Mouse (Mus musculus) ES-CJ7 (cell line): Measurements from ENCODE around the gene 0610010F05Rik.
"Not testable (repeated sequence)": the region's sequence is repeated elsewhere in the genome, so short reads cannot be mapped to it uniquely, and the experiment has no call there.

Experiments used
- DNase-seq: peaks from one replicate; pipeline ENCODE4 v3.0.0; 2011; ENCODE audit warnings: low read depth, low spot score

Gene 0610010F05Rik

GRCm38 (mm10) chr11:23632945-23633878 is at the start of gene 0610010F05Rik:
Gene 0610010F05Rik, minus strand, starts transcription at chr11:23633639.
- peak; percentile 91 for DNase-seq

GRCm38 (mm10) chr11:23682561-23682960 is 49.1 kb upstream of the 0610010F05Rik start:
- no peak for DNase-seq

GRCm38 (mm10) chr11:23680435-23680950 is 47.1 kb upstream of the 0610010F05Rik start:
- DNase-seq: no peak

GRCm38 (mm10) chr11:23679044-23679642 is 45.7 kb upstream of the 0610010F05Rik start:
- peak; percentile 74 for DNase-seq

- DNase-seq: no peak
Measured at GRCm38 (mm10) chr11:23676100-23676499, 42.7 kb upstream of the 0610010F05Rik start.

GRCm38 (mm10) chr11:23672256-23672749 is 38.9 kb upstream of the 0610010F05Rik start:
- no peak for DNase-seq

GRCm38 (mm10) chr11:23667128-23667527 is 33.7 kb upstream of the 0610010F05Rik start:
- DNase-seq: no peak

GRCm38 (mm10) chr11:23666526-23666925 is 33.1 kb upstream of the 0610010F05Rik start:
- DNase-seq: no peak

- DNase-seq: peak; percentile 97
Measured at GRCm38 (mm10) chr11:23665798-23666501, 32.5 kb upstream of the 0610010F05Rik start, which contains the start of gene Pex13. Gene Pex13, minus strand, starts transcription at chr11:23665959.

- no peak for DNase-seq
Measured at GRCm38 (mm10) chr11:23665311-23665786, 31.9 kb upstream of the 0610010F05Rik start, which contains the start of gene Pus10. Gene Pus10, plus strand, starts transcription at chr11:23665674.

GRCm38 (mm10) chr11:23664232-23664631 is 30.8 kb upstream of the 0610010F05Rik start:
- DNase-seq: no peak

- no peak for DNase-seq
Measured at GRCm38 (mm10) chr11:23657791-23658190, 24.4 kb upstream of the 0610010F05Rik start.

- DNase-seq: peak; percentile 77
Measured at GRCm38 (mm10) chr11:23653666-23654065, 20.2 kb upstream of the 0610010F05Rik start.

GRCm38 (mm10) chr11:23647835-23648234 is 14.4 kb upstream of the 0610010F05Rik start:
- DNase-seq: no peak

GRCm38 (mm10) chr11:23647431-23647830 is 14.0 kb upstream of the 0610010F05Rik start:
- no peak for DNase-seq

GRCm38 (mm10) chr11:23634573-23634972 is 1.1 kb upstream of the 0610010F05Rik start:
- DNase-seq: no peak

- no peak for DNase-seq
Measured at GRCm38 (mm10) chr11:23633879-23634215, 408 bp upstream of the 0610010F05Rik start.

- no peak for DNase-seq
Measured at GRCm38 (mm10) chr11:23630664-23631063, 2.8 kb downstream of the 0610010F05Rik start.

- no peak for DNase-seq
Measured at GRCm38 (mm10) chr11:23618995-23619394, 14.4 kb downstream of the 0610010F05Rik start.

GRCm38 (mm10) chr11:23614546-23614945 is 18.9 kb downstream of the 0610010F05Rik start:
- no peak for DNase-seq

- DNase-seq: not testable (repeated sequence)
Measured at GRCm38 (mm10) chr11:23607291-23607690, 26.1 kb downstream of the 0610010F05Rik start.
